Mouse (Mus musculus) liver, embryonic 14.5 days (tissue): ENCODE results near the gene Abr. TPM values are rescaled to one million over a fixed set of nuclear protein-coding genes. Genes with fewer than 3 reads are reported as not detected.

Experiments used
- ATAC-seq: fragments of 200-750 bp; cut with Nextera tagmentation; 2 replicates; pipeline ENCODE4 v1.8.0; 2017; ENCODE audit warnings: moderate number of reproducible peaks, mild to moderate bottlenecking, moderate library complexity; ENCODE audit not compliant: insufficient read depth
- DNase-seq, 3 experiments: peaks; one replicate each; pipeline ENCODE4 v3.0.0-alpha.2; 2012 to 2013; ENCODE audit warnings: low read depth in 3 of 3, low spot score in 3 of 3
- H3K27ac ChIP-seq: fragments of 300-500 bp; sonication (generic); 2 replicates; pipeline ENCODE4 v1.5.1; 2014; ENCODE audit warnings: moderate library complexity, mild to moderate bottlenecking, control low read depth, inconsistent platforms
- H3K27me3 ChIP-seq: fragments of 300-500 bp; sonication (generic); 2 replicates; pipeline ENCODE4 v1.6.1; 2014; ENCODE audit warnings: mild to moderate bottlenecking, low read length, moderate library complexity; ENCODE audit not compliant: control insufficient read depth, insufficient read depth
- H3K36me3 ChIP-seq: fragments of 300-500 bp; sonication (generic); replicated peaks from 2 replicates; pipeline ENCODE4 v1.6.1; 2014; ENCODE audit warnings: low read depth; ENCODE audit not compliant: control insufficient read depth, insufficient read depth
- H3K4me1 ChIP-seq, 2 experiments: fragments of 200-500 bp in 1 of 2; fragments of 300-500 bp in 1 of 2; sonication (generic) in 1 of 2; replicated peaks; 2 replicates each; pipeline ENCODE4 v1.6.1; 2012 to 2014; ENCODE audit warnings: antibody characterized with exemption in 1 of 2, inconsistent platforms in 1 of 2, low read length in 1 of 2; ENCODE audit not compliant: control insufficient read depth in 2 of 2, insufficient read depth in 2 of 2
- H3K4me2 ChIP-seq: fragments of 300-500 bp; sonication (generic); 2 replicates; pipeline ENCODE4 v1.6.1; 2014; ENCODE audit warnings: low read depth, mild to moderate bottlenecking, control low read depth, moderate library complexity
- H3K4me3 ChIP-seq, 2 experiments: fragments of 200-500 bp in 1 of 2; fragments of 300-500 bp in 1 of 2; sonication (generic) in 1 of 2; 2 replicates each; pipeline ENCODE4 v1.5.1; 2012 to 2014; ENCODE audit warnings: low read depth in 2 of 2, low read length in 2 of 2, mild to moderate bottlenecking in 2 of 2, control low read depth in 1 of 2, inconsistent platforms in 1 of 2, moderate library complexity in 1 of 2; ENCODE audit not compliant: insufficient read depth in 1 of 2
- H3K9ac ChIP-seq: fragments of 300-500 bp; sonication (generic); replicated peaks from 2 replicates; pipeline ENCODE4 v1.6.1; 2014; ENCODE audit warnings: mild to moderate bottlenecking, control low read depth, moderate library complexity
- H3K9me3 ChIP-seq: fragments of 300-500 bp; sonication (generic); 2 replicates; pipeline ENCODE4 v1.6.1; 2016; ENCODE audit warnings: low read length, mixed read lengths; ENCODE audit not compliant: control insufficient read depth
- CTCF ChIP-seq: IDR thresholded peaks from 2 replicates; pipeline ENCODE4 v1.5.1; 2016; ENCODE audit warnings: antibody characterized with exemption, low read depth, control low read depth
- EP300 ChIP-seq: IDR thresholded peaks from 2 replicates; pipeline ENCODE4 v1.6.1; 2016; ENCODE audit warnings: antibody characterized with exemption, low read depth
- WGBS: fragments of 180-500 bp; shearing (Covaris S2); extraction: QIAGEN DNeasy Blood & Tissue Kit; methylation state at CpG from one replicate; pipeline ENCODE4 v1.1.7; 2014; ENCODE audit not compliant: insufficient replicate concordance; 5-methylcytosine and 5-hydroxymethylcytosine counted together
- polyA plus RNA-seq, 2 experiments: library from polyadenylated mRNA; depleted of rRNA in 1 of 2; stranded (reverse) in 1 of 2; unstranded in 1 of 2; fragments of >200 nt; fragmentation: Nextera tagmentation in 1 of 2; extraction: Ambion mirVana in 1 of 2; gene quantifications; 2 replicates each; pipeline versions ENCODE4 v1.2.1 to v1.2.3; 2012 to 2014

Gene Abr
- polyA plus RNA-seq, 2 experiments: 2.3 to 3.3 TPM

DNA sequence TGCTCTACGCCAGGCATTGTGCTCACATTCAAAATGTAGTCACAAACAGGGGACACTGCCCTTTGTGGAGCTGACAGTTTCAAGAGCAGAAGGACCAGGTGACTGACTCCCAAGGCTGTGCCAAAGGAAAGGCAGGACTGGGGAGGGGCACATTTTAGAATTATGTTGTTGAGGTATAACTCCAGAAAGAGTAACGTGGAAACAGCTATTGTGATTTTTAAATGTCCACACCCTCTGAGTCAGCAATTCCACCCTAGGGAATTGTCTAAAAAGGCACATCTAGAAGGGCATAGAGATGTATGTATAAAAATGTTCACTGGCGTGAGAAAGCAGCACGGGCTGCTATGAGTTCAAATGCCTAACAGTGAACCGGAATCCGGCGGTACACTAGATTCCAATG lies 122.5 kb downstream of the Abr start:
- ATAC-seq: no peak
- H3K27ac ChIP-seq: no peak overlapping the region
- WGBS: 70% methylated on average over 7 of the region's 7 CpGs

DNA sequence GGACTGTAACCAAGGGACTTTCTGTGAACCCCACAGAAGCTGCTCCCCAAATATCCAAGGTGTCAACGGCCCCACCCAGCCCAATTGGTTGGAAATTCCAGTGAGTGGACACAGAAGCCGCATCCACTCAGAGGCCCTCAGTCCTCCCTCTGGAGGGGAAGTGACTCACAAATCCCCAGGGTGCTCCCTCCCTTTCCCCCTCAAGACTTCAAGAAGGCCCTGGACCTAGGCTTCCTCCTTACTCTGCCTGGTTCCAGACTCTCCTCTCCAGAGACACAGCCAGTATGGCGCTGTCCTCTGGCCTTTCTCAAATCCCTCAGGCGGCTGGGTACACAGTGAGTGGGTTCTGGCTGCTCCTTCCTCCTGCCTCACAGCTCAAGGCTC lies 124.4 kb downstream of the Abr start:
- no peak for DNase-seq
- Histone ChIP-seq H3K9ac (no peak overlapping the region), H3K27me3 (peaks cover 17% of the 10 kb centered on the region), H3K9me3 (no peaks in the 10 kb centered on the region), H3K36me3 (no peaks in the 10 kb centered on the region), H3K27ac (no peak overlapping the region), H3K4me2 (no peak overlapping the region), H3K4me3 (no peak overlapping the region), H3K4me1 (peaks cover 0 to 3% of the 10 kb centered on the region in 2 experiments; a peak in 2 of 4 replicates)
- no peak for TF ChIP-seq EP300
- no peak for TF ChIP-seq CTCF
- no peak for ATAC-seq
- 56% methylated on average over 4 of the region's 4 CpGs for WGBS

More for the DNA sequence above, 122.5 kb downstream of the Abr start:
- TF ChIP-seq EP300: no peak
- no peak for TF ChIP-seq CTCF
- DNase-seq: no peak
- Histone ChIP-seq H3K9ac (no peak overlapping the region), H3K4me3 (no peak overlapping the region), H3K4me1 (no peaks in the 10 kb centered on the region), H3K27me3 (peaks cover 8% of the 10 kb centered on the region), H3K4me2 (no peak overlapping the region), H3K36me3 (no peaks in the 10 kb centered on the region), H3K9me3 (no peaks in the 10 kb centered on the region)

DNA sequence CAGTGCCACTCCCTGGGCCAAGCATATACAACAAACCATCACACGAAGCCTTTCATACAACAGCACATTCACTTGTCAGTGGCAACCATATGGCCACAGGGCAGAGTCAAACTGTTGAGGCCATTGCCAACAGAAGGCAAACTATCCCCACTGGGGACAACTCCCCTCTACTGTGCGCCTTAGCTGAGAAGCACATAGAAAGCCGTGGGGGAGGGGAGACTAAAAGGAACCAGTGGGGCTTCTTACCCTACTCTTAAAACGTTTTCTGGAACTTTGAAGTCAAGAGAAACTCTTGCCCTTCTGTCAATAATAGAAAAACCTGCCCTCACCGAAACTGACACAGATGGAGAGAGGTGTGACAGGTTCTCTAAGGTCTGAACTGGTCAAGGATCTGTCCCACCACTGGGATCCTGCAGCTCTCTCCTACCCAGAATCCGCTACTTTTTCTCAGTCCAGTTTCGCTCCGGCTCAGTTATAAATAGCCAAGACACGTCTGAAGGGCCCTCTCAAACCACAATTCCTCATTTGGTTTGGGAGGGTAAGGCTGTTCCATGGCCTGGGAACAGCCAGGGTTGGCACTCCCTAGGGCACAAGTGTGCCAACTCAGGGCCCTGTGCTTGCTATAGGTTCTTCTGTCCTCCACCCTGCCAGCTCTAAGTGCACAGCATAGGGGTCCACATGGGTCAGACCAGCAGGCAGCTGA lies 124.9 kb downstream of the Abr start:
- Histone ChIP-seq H3K36me3 (no peaks in the 10 kb centered on the region), H3K9me3 (no peaks in the 10 kb centered on the region), H3K27me3 (peaks cover 17% of the 10 kb centered on the region), H3K9ac (no peak overlapping the region), H3K4me1 (peaks cover 0 to 3% of the 10 kb centered on the region in 2 experiments; a peak in 2 of 4 replicates), H3K4me3 (no peak overlapping the region), H3K27ac (no peak overlapping the region), H3K4me2 (no peak overlapping the region)
- ATAC-seq: no peak
- no peak for TF ChIP-seq CTCF
- TF ChIP-seq EP300: no peak
- 46% methylated on average over 9 of the region's 9 CpGs for WGBS
- DNase-seq: no peak

DNA sequence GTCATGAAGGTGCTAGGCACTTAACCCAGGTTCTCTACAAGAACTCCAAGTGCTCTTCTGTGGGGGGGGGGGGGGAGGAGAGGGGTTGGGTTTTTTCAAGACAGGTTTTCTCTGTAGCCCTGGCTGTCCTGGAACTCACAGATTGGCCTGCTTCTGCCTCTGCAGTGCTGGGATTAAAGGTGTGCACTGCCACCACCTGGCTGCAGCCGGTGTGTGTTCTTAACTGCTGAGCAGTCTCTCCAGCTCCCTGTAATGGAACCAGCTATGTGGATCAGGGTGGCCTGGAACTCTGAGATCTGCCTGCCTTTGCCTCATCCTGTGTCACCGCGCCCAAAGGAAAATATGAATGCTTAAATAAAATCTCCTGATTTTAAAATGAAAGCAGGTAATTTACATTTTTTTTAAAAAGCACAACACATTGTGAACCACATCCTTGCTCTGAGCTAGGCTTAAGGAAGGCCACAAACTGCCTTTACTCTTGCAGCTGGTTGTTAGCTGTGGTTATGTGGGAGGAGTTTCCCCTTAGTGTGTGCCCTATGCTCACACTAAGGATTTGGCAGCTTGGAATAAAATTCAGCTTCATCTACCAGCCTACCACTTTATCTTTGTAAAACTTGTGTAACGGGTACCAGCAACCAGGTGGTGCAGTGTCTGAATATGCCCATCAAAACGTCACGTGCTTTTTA lies 125.9 kb downstream of the Abr start:
- no peak overlapping the region for H3K27ac ChIP-seq
- TF ChIP-seq CTCF (peak; percentile 59), EP300 (no peak)
- H3K4me2 ChIP-seq: no peak overlapping the region
- no peak for ATAC-seq
- WGBS: 58% methylated on average over 6 of the region's 6 CpGs
- no peak for DNase-seq
- no peak overlapping the region for H3K4me3 ChIP-seq
- peaks cover 0 to 3% of the 10 kb centered on the region in 2 experiments; a peak in 2 of 4 replicates for H3K4me1 ChIP-seq
- no peaks in the 10 kb centered on the region for H3K36me3 ChIP-seq
- no peak overlapping the region for H3K9ac ChIP-seq
- peaks cover 17% of the 10 kb centered on the region for H3K27me3 ChIP-seq
- H3K9me3 ChIP-seq: no peaks in the 10 kb centered on the region
